Mouse (Mus musculus) ES-Bruce4 (cell line): ENCODE measurements around the gene Adam21. TPM values are rescaled to one million over a fixed set of nuclear protein-coding genes. Genes with fewer than 3 reads are reported as not detected.
"Not testable (repeated sequence)": the region's sequence is repeated elsewhere in the genome, so short reads cannot be mapped to it uniquely, and the experiment has no call there.

Experiments
- H3K27ac ChIP-seq: 2 replicates; pipeline ENCODE4 v1.5.1; 2012; ENCODE audit warnings: low read length, inconsistent platforms; ENCODE audit not compliant: insufficient read depth
- H3K27me3 ChIP-seq: 2 replicates; pipeline ENCODE4 v1.6.1; 2012; ENCODE audit warnings: mild to moderate bottlenecking, low read length, inconsistent platforms; ENCODE audit not compliant: control insufficient read depth, poor library complexity, insufficient read depth, severe bottlenecking
- H3K36me3 ChIP-seq: 2 replicates; pipeline ENCODE4 v1.6.1; 2012; ENCODE audit warnings: inconsistent platforms, mild to moderate bottlenecking, low read length, moderate library complexity; ENCODE audit not compliant: control insufficient read depth, poor library complexity, insufficient read depth, severe bottlenecking
- H3K4me1 ChIP-seq: one replicate; pipeline ENCODE4 v1.8.1; 2011; ENCODE audit warnings: low read length; ENCODE audit not compliant: control insufficient read depth, insufficient read depth
- H3K4me3 ChIP-seq: 2 replicates; pipeline ENCODE4 v1.5.1; 2011; ENCODE audit warnings: low read depth, mild to moderate bottlenecking, low read length
- H3K9ac ChIP-seq: 2 replicates; pipeline ENCODE4 v1.6.1; 2012; ENCODE audit warnings: low read depth, mild to moderate bottlenecking, inconsistent platforms; ENCODE audit not compliant: poor library complexity, severe bottlenecking
- H3K9me3 ChIP-seq: replicated peaks from 2 replicates; pipeline ENCODE4 v1.6.1; 2012; ENCODE audit warnings: mild to moderate bottlenecking, low read length, inconsistent platforms; ENCODE audit not compliant: control insufficient read depth, poor library complexity, insufficient read depth, severe bottlenecking
- EP300 ChIP-seq: IDR thresholded peaks from 2 replicates; pipeline ENCODE4 v1.6.1; 2011; ENCODE audit warnings: low read depth, low read length; ENCODE audit not compliant: insufficient read depth
- POLR2A ChIP-seq: IDR thresholded peaks from one replicate; pipeline ENCODE4 v1.8.1; 2011; ENCODE audit warnings: low read length; ENCODE audit not compliant: insufficient read depth
- polyA plus RNA-seq: library from polyadenylated mRNA; stranded (reverse); fragments of >200 nt; gene quantifications from 2 replicates; pipeline ENCODE4 v1.2.4, GENCODE M21; 2011; ENCODE audit warnings: low read depth; ENCODE audit not compliant: missing spikeins, insufficient read depth, insufficient read length

The Adam21 gene
- polyA plus RNA-seq, 1 experiment, result not detected

DNA sequence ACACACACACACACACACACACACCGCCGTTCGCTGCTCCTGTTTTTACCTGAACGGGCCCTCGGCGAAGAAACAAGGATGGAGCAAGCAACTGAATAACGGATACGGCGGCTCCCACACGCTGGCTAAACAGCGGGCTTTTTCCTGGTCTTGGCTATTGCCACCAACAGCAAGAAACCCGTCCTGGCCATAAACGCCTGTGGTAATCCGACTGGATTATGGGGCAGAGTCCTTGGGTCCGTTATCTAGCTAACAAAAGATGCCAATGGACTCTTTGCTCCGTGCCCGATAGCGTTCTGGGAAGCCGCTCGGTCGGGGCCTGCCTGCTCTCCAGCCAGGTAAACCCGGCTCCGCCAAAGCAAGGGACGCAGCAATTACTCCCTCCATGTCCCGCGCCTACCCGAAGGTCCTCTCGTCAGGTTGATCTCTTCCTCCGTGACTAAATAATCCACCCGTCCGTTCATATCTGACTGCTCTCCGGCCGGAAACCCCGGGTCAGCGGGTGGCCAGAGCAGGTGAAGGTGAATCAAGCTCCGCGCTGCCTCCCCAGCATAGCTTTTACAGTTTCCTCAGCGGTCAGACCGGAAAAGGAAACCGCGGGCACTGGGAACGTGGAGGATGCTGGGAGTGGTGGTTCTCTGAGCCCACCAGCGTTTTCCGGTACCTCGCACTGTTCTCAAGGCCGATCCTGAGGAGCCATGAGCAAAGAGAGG, 35.8 kb downstream of the Adam21 start, which contains the start of the genes Gm20498 and Synj2bp:
Gene Gm20498 (minus strand): TSS at position 590 of the 713 bp plus-strand sequence.
Gene Synj2bp (minus strand): TSS at position 596 of the 713 bp plus-strand sequence.
- Histone ChIP-seq H3K4me1 (no peaks in the 10 kb centered on the region), H3K27me3 (no peaks in the 10 kb centered on the region), H3K27ac (peak within 1 kb of the TSS; percentile 19), H3K4me3 (peak within 1 kb of the TSS; percentile 83), H3K9ac (peak within 1 kb of the TSS; percentile 52), H3K36me3 (no peaks in the 10 kb centered on the region), H3K9me3 (no peaks in the 10 kb centered on the region)
- TF ChIP-seq EP300 (no peak), POLR2A (peak; percentile 81)

DNA sequence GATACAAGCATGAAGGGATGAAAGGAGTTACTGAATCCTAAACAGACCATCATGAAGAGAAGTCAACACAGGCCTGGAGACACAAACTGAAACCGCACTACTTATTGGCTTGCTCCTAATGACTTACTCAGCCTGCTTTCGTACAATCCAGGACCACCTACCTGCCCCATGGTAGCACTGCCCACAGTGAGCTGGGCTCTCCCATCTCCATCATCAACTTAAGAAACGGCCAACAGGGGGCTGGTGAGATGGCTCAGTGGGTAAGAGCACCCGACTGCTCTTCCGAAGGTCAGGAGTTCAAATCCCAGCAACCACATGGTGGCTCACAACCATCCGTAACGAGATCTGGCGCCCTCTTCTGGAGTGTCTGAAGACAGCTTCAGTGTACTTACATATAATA, 37.7 kb downstream of the Adam21 start:
- H3K4me3 ChIP-seq, result peak overlapping the region; percentile 4; the same call in 1 of the 2 replicates
- H3K9ac ChIP-seq, H3K36me3 ChIP-seq, H3K9me3 ChIP-seq, H3K27me3 ChIP-seq, H3K27ac ChIP-seq, H3K4me1 ChIP-seq: not testable (repeated sequence)

Other genes with a start within 250 kb of the Adam21 start
- gene Slc8a3, start 235.3 kb downstream of the Adam21 start, polyA plus RNA-seq, result 0.70 and 1.0 TPM in 2 replicates
- gene Gm4787, start 189.0 kb downstream of the Adam21 start, polyA plus RNA-seq, result 1.4 and 2.2 TPM in 2 replicates
- 2.0 and 2.7 TPM in 2 replicates for gene Adam4, start 146.5 kb downstream of the Adam21 start, polyA plus RNA-seq
- gene Cox16, start 83.3 kb downstream of the Adam21 start, polyA plus RNA-seq, result 49.6 and 66.8 TPM in 2 replicates
- 17.0 and 26.8 TPM in 2 replicates for gene Gm20498, start 35.6 kb downstream of the Adam21 start, polyA plus RNA-seq
- gene Synj2bp, start 35.6 kb downstream of the Adam21 start, polyA plus RNA-seq, result 38.3 and 43.0 TPM in 2 replicates
- gene Med6, start 26.5 kb upstream of the Adam21 start, polyA plus RNA-seq, result 70.4 and 74.4 TPM in 2 replicates
- 1.8 and 2.4 TPM in 2 replicates for gene Ttc9, start 62.8 kb upstream of the Adam21 start, polyA plus RNA-seq
- gene Map3k9, start 212.7 kb upstream of the Adam21 start, polyA plus RNA-seq, result 13.8 and 16.4 TPM in 2 replicates